Mouse (Mus musculus) left cerebral cortex, adult 8-10 months (tissue): Measurements from ENCODE around the gene Lmntd1. TPM values are rescaled to one million over a fixed set of nuclear protein-coding genes. Genes with fewer than 3 reads are reported as not detected.

Experiments
- total RNA-seq, 4 experiments: library from RNA; stranded (reverse); gene quantifications; 2 replicates each; pipeline ENCODE4 v1.2.4; 2022

Gene Lmntd1
- total RNA-seq, 4 experiments from 2014 or later, result 2.1 to 3.5 (median 2.7) TPM

Other genes starting within 250 kb of the Lmntd1 start
- not detected for gene Tuba3b, start 1.4 kb upstream of the Lmntd1 start, total RNA-seq
- 10 to 100 TPM; 17.1 to 25.1 (median 22.0) TPM for gene Rassf8, start 132.4 kb upstream of the Lmntd1 start, total RNA-seq